1 mouse cellular context compared by ENCODE assay signal in genomic region chr2:102981446-102982314, GRCm38 (mm10).
TF ChIP-seq lines count a peak whose summit lies in the region.

No protein-coding gene starts in this region.

TF ChIP-seq in CH12.LX, 34 proteins besides CTCF, POLR2A, EP300 and RAD21 (continued from another document):
- TF ChIP-seq BHLHE40 (IDR thresholded peaks at IDR 0.05; ENCODE audit: low read depth, low read length), result peak; percentile 72; the same call in 1 of the 2 replicates
- no peak; the same call in none of the 2 replicates for TF ChIP-seq JUND (conservative IDR thresholded peaks at IDR 0.05; ENCODE audit: low read depth, low read length)
- TF ChIP-seq PAX5 (IDR thresholded peaks at IDR 0.05; ENCODE audit: low read length), result no peak
- TF ChIP-seq E2F4 (IDR thresholded peaks at IDR 0.05; ENCODE audit: insufficient replicate concordance, low read depth, low read length), result no peak
- no peak for TF ChIP-seq CHD2 (IDR thresholded peaks at IDR 0.05; ENCODE audit: low read length)
